Mouse (Mus musculus): ENCODE data around the gene Usp18. TPM values are rescaled to one million over a fixed set of nuclear protein-coding genes. Genes with fewer than 3 reads are reported as not detected.

Usp18 gene
- polyA plus RNA-seq, 1 experiment from 2014 or later = 1.6 TPM

DNA sequence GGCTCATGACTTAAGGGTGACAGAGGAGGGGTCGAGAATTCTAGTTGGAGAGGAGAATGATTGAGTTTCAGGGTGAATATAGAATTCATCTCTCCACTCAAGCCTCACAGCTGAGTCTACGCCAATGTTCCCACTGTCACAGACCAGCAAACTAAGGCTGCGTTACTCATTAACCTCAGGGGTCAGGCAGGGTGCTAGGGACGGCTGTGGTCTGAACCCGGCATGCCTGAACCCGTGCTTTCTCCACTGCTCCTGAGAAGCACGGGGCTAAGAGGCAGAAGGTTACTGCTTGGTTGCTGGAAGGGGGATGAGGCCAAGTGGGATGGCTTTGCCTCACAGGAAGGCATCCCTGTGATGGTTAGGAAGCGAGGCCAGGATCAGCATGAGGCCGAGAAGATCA is 54.8 kb downstream of the Usp18 start:
- no peak for ATAC-seq
- H3K4me1 ChIP-seq (ENCODE audit: control insufficient read depth, insufficient read depth, low read length) = no peaks in the 10 kb centered on the region
- 73% methylated on average over 9 of the region's 9 CpGs for WGBS

DNA sequence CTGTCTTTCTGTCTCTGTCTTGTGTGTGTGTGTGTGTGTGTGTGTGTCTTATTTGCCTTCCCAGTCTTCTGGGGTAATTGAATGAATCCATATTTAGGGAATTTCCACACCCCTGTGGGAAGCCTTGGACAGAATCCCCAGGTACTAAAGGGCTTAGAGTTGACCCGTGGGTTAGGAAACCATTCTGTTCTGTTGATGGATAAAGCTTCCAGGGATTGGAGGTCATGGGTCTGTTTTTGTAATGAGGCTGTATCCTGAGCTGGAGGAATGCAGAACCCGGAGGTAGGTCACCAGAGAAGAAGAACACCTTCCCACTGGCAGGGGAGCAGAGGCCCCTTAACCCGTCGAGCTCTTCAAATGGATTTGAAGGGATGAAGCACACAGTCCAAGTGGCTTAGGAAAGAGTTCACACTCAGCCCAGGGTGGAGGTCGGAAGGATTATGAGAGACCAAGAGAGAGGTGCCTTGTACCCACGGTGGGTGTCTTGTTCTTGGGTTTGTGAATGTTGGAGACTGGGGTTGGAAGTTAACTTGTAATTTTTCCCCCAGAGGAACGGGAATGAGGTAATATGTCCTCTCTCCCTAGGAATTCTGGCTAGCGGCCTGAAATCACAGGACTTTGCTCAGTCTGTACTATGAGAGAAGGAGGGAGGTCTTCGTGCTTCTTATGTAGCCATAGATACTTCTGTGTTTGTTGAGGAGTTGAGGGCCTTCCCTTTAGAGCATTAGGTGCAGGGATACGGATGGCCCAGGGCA is 57.9 kb downstream of the Usp18 start:
- WGBS = 60% methylated on average over 10 of the region's 10 CpGs
- Histone ChIP-seq H3K36me3 (ENCODE audit: control insufficient read depth, insufficient read depth, low read length) (no peaks in the 10 kb centered on the region), H3K27me3 (ENCODE audit: control insufficient read depth, insufficient read depth, low read depth, low read length) (no peaks in the 10 kb centered on the region), H3K9me3 (replicated peaks; ENCODE audit: control insufficient read depth, low read length, poor library complexity, severe bottlenecking) (no peaks in the 10 kb centered on the region), H3K4me3 (ENCODE audit: low read depth, low read length) (no peak overlapping the region), H3K27ac (ENCODE audit: low read length) (no peak overlapping the region), H3K9ac (ENCODE audit: low read depth, low read length) (no peak overlapping the region), H3K4me1 (ENCODE audit: control insufficient read depth, insufficient read depth, low read length) (no peaks in the 10 kb centered on the region), H3K4me2 (ENCODE audit: low read length) (no peak overlapping the region)
- no peak for ATAC-seq

More for the DNA sequence above, 54.8 kb downstream of the Usp18 start:
- H3K9me3 ChIP-seq (replicated peaks; ENCODE audit: control insufficient read depth, low read length, poor library complexity, severe bottlenecking) = no peaks in the 10 kb centered on the region
- no peak overlapping the region for H3K4me2 ChIP-seq (ENCODE audit: low read length)
- no peak overlapping the region for H3K27ac ChIP-seq (ENCODE audit: low read length)
- no peaks in the 10 kb centered on the region for H3K36me3 ChIP-seq (ENCODE audit: control insufficient read depth, insufficient read depth, low read length)
- no peak overlapping the region for H3K9ac ChIP-seq (ENCODE audit: low read depth, low read length)
- H3K4me3 ChIP-seq (ENCODE audit: low read depth, low read length) = no peak overlapping the region
- no peaks in the 10 kb centered on the region for H3K27me3 ChIP-seq (ENCODE audit: control insufficient read depth, insufficient read depth, low read depth, low read length)

DNA sequence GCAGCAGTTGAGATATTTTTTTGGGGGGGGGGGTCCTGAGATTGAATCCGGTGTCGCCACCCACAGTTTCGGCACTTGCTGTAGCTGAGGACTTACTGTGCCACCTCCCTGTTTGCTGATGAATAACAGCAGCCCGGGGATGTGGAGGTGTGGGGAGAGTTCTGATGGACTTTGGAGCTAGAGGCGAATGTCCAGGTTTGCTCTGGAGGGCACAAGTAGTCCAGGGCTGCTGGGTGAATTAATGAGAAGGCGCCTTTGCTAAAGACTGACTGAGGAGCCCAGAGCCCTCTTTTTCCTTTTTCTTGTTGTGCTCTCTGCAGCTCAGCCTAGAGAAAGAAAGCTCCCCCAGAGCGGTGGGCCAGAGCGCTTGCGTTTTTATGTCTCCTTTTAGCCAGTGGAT is 58.9 kb downstream of the Usp18 start:
- H3K4me3 ChIP-seq (ENCODE audit: low read depth, low read length) = no peak overlapping the region
- H3K36me3 ChIP-seq (ENCODE audit: control insufficient read depth, insufficient read depth, low read length) = no peaks in the 10 kb centered on the region
- H3K4me1 ChIP-seq (ENCODE audit: control insufficient read depth, insufficient read depth, low read length) = no peaks in the 10 kb centered on the region
- no peak overlapping the region for H3K27ac ChIP-seq (ENCODE audit: low read length)
- H3K4me2 ChIP-seq (ENCODE audit: low read length) = no peak overlapping the region
- ATAC-seq = no peak
- H3K27me3 ChIP-seq (ENCODE audit: control insufficient read depth, insufficient read depth, low read depth, low read length) = no peaks in the 10 kb centered on the region
- no peaks in the 10 kb centered on the region for H3K9me3 ChIP-seq (replicated peaks; ENCODE audit: control insufficient read depth, low read length, poor library complexity, severe bottlenecking)
- H3K9ac ChIP-seq (ENCODE audit: low read depth, low read length) = no peak overlapping the region
- 81% methylated on average over 9 of the region's 9 CpGs for WGBS

DNA sequence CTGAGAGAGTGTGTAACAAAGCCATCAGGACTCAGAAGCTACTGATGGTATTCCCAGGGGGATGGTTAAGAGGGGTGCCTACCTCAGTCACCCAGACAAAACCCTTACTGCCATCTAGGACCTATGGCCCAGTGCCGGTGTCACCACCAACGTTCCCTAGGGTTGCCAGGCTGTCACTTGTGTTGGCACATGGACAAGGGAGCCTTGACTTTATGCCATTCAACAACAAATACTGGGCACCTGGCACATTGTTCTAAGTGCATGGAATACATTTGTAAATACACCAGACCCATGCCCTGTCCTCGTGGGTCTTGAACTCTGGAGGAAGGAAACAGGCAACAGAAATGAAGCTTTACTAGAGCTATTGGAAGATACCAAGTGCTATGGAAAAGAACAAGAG is 59.9 kb downstream of the Usp18 start:
- no peaks in the 10 kb centered on the region for H3K27me3 ChIP-seq (ENCODE audit: control insufficient read depth, insufficient read depth, low read depth, low read length)
- H3K4me3 ChIP-seq (ENCODE audit: low read depth, low read length) = no peak overlapping the region
- no peak overlapping the region for H3K4me2 ChIP-seq (ENCODE audit: low read length)
- WGBS = 87% methylated on average over 3 of the region's 3 CpGs
- H3K9me3 ChIP-seq (replicated peaks; ENCODE audit: control insufficient read depth, low read length, poor library complexity, severe bottlenecking) = no peaks in the 10 kb centered on the region
- H3K36me3 ChIP-seq (ENCODE audit: control insufficient read depth, insufficient read depth, low read length) = no peaks in the 10 kb centered on the region
- H3K9ac ChIP-seq (ENCODE audit: low read depth, low read length) = no peak overlapping the region
- no peak overlapping the region for H3K27ac ChIP-seq (ENCODE audit: low read length)
- H3K4me1 ChIP-seq (ENCODE audit: control insufficient read depth, insufficient read depth, low read length) = no peaks in the 10 kb centered on the region
- ATAC-seq = no peak

DNA sequence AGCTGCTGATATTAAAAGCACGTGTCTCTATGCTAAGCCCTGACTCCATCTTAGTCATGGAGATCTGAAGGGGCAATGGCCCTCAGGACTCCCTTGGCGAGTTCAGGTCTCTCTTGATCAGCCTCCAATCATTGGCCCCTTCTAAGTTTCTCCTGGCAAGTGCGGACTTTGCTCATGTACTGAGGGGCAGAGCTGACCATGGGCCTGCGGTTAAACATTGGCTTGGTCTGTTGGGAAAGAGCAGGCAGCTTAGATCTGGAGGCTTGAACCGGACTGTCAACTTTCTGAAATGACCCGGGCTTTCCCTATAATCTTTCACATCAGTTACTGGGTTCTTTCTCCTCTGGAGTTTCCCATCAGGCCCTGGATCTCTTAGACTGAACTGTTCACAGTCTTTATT is 65.3 kb downstream of the Usp18 start:
- Histone ChIP-seq H3K27ac (ENCODE audit: low read length) (no peak overlapping the region), H3K4me1 (ENCODE audit: control insufficient read depth, insufficient read depth, low read length) (no peaks in the 10 kb centered on the region), H3K4me2 (ENCODE audit: low read length) (no peak overlapping the region), H3K9me3 (replicated peaks; ENCODE audit: control insufficient read depth, low read length, poor library complexity, severe bottlenecking) (no peaks in the 10 kb centered on the region), H3K9ac (ENCODE audit: low read depth, low read length) (no peak overlapping the region), H3K4me3 (ENCODE audit: low read depth, low read length) (no peak overlapping the region), H3K27me3 (ENCODE audit: control insufficient read depth, insufficient read depth, low read depth, low read length) (no peaks in the 10 kb centered on the region), H3K36me3 (ENCODE audit: control insufficient read depth, insufficient read depth, low read length) (no peaks in the 10 kb centered on the region)
- 89% methylated on average over 6 of the region's 6 CpGs for WGBS
- no peak for ATAC-seq

DNA sequence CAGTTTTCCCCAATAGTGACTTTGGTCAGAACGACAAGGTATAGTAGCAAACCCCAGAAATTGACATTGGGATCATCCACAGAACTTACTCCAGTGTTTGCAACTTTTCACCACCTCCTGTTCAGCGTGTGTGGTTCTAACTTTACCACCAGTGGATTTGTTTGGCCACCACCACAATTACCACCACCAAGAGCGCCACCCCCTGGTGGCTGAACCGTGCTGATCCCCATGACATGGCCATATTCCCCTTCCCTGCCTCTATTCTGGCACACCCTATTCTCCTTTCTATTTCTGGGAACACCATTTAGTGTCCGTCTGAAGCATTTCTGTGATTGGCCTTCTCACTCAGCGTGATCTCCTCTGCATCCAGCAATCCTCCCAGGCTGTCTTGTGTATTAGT is 73.4 kb downstream of the Usp18 start:
- no peak overlapping the region for H3K27ac ChIP-seq (ENCODE audit: low read length)
- no peak for ATAC-seq
- no peaks in the 10 kb centered on the region for H3K9me3 ChIP-seq (replicated peaks; ENCODE audit: control insufficient read depth, low read length, poor library complexity, severe bottlenecking)
- no peak overlapping the region for H3K4me3 ChIP-seq (ENCODE audit: low read depth, low read length)
- no peaks in the 10 kb centered on the region for H3K27me3 ChIP-seq (ENCODE audit: control insufficient read depth, insufficient read depth, low read depth, low read length)
- H3K36me3 ChIP-seq (ENCODE audit: control insufficient read depth, insufficient read depth, low read length) = no peaks in the 10 kb centered on the region
- no peak overlapping the region for H3K9ac ChIP-seq (ENCODE audit: low read depth, low read length)
- 69% methylated on average over 6 of the region's 6 CpGs for WGBS
- H3K4me1 ChIP-seq (ENCODE audit: control insufficient read depth, insufficient read depth, low read length) = no peaks in the 10 kb centered on the region
- no peak overlapping the region for H3K4me2 ChIP-seq (ENCODE audit: low read length)

Other genes with a start within 250 kb of the Usp18 start
- gene Mical3, start 114.9 kb upstream of the Usp18 start, polyA plus RNA-seq (2015; fragmentation: Nextera tagmentation; extraction: Ambion mirVana) = 37.0 and 43.2 TPM in 2 replicates
- gene Pex26, start 62.2 kb upstream of the Usp18 start, polyA plus RNA-seq (2015; fragmentation: Nextera tagmentation; extraction: Ambion mirVana) = 17.6 and 18.6 TPM in 2 replicates
- gene Tuba8, start 35.2 kb upstream of the Usp18 start, polyA plus RNA-seq (2015; fragmentation: Nextera tagmentation; extraction: Ambion mirVana) = 1.2 and 1.3 TPM in 2 replicates
- 35.3 and 39.9 TPM in 2 replicates for gene Slc6a13, start 54.3 kb downstream of the Usp18 start, polyA plus RNA-seq (2015; fragmentation: Nextera tagmentation; extraction: Ambion mirVana)
- gene Slc6a12, start 97.2 kb downstream of the Usp18 start, polyA plus RNA-seq (2015; fragmentation: Nextera tagmentation; extraction: Ambion mirVana) = 1.6 and 1.7 TPM in 2 replicates
- 10.2 and 11.0 TPM in 2 replicates for gene Iqsec3, start 227.8 kb downstream of the Usp18 start, polyA plus RNA-seq (2015; fragmentation: Nextera tagmentation; extraction: Ambion mirVana)

Measured in midbrain, embryonic 16.5 days (tissue).